Mouse (Mus musculus) lung, adult 10 weeks (tissue): ENCODE data around the gene Tbx15. TPM values are rescaled to one million over a fixed set of nuclear protein-coding genes. Genes with fewer than 3 reads are reported as not detected.

Experiments
- polyA plus RNA-seq: library from polyadenylated mRNA; stranded (reverse); fragments of 350-450 nt; fragmentation: Illumina TruSeq; extraction: RNeasy Lipid Tissue Mini Kit (QIAGEN cat#74804); gene quantifications from one replicate; pipeline ENCODE4 v1.2.3, GENCODE M21; 2014; ENCODE audit warnings: low read depth, low replicate concordance; ENCODE audit not compliant: insufficient read depth

Tbx15 gene
- polyA plus RNA-seq, result 0.06 TPM

DNA sequence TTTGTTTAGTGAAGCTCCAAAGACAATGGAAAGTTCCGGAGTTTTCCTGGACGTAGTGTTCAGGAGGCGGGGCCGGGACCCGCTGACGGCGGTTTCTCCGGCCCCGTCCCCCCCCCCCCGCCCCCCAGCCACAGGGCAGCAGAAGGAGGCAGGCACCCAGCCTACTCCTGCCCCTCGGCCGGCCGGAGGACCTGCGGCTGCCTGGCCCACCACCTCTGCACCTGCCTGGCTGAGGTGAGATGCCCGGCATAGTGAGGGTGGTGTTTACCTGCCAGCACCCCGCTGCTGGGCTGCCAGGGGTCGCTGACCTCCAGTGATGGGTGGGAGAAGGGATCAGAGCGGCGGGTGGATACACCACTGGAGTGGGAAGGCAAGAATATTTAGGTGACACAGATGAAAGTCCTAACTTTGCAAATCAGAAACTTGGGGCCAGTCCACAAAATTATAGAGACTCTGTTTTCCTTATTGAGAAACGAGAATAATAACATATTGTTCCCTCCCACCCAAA, at the start of gene Tbx15:
TSS of gene Tbx15 (plus strand) at position 169 of the 508 bp plus-strand sequence.

Other genes starting within 250 kb of the Tbx15 start
- 3.2 TPM for gene Wars2, start 99.3 kb upstream of the Tbx15 start, polyA plus RNA-seq